Mouse (Mus musculus) neural tube, embryonic 14.5 days (tissue): ENCODE results near the gene Cxcl17. TPM values are rescaled to one million over a fixed set of nuclear protein-coding genes. Genes with fewer than 3 reads are reported as not detected.

Experiments
- ATAC-seq: fragments of 200-750 bp; cut with Nextera tagmentation; 2 replicates; pipeline ENCODE4 v1.8.0; 2017; ENCODE audit warnings: low read depth, mild to moderate bottlenecking, moderate TSS enrichment, moderate library complexity
- H3K27ac ChIP-seq: fragments of 300-500 bp; sonication (generic); 2 replicates; pipeline ENCODE4 v1.5.1; 2014; ENCODE audit warnings: low read depth, mild to moderate bottlenecking, control low read depth, low read length, moderate library complexity, mixed read lengths
- H3K27me3 ChIP-seq: fragments of 300-500 bp; sonication (generic); 2 replicates; pipeline ENCODE4 v1.6.1; 2014; ENCODE audit warnings: low read length; ENCODE audit not compliant: control insufficient read depth, insufficient read depth
- H3K36me3 ChIP-seq: fragments of 300-500 bp; sonication (generic); 2 replicates; pipeline ENCODE4 v1.6.1; 2014; ENCODE audit warnings: low read length, mixed read lengths; ENCODE audit not compliant: control insufficient read depth, insufficient read depth
- H3K4me1 ChIP-seq: fragments of 300-500 bp; sonication (generic); 2 replicates; pipeline ENCODE4 v1.6.1; 2014; ENCODE audit warnings: low read length; ENCODE audit not compliant: control insufficient read depth, insufficient read depth
- H3K4me2 ChIP-seq: fragments of 300-500 bp; sonication (generic); 2 replicates; pipeline ENCODE4 v1.6.1; 2014; ENCODE audit warnings: mild to moderate bottlenecking, low read depth, low read length, control low read depth
- H3K4me3 ChIP-seq: fragments of 300-500 bp; sonication (generic); 2 replicates; pipeline ENCODE4 v1.5.1; 2014; ENCODE audit warnings: low read depth, low read length, control low read depth, mixed read lengths
- H3K9ac ChIP-seq: fragments of 300-500 bp; sonication (generic); replicated peaks from 2 replicates; pipeline ENCODE4 v1.6.1; 2014; ENCODE audit warnings: low read depth, mild to moderate bottlenecking, control low read depth, low read length, mixed read lengths
- H3K9me3 ChIP-seq: fragments of 300-500 bp; sonication (generic); 2 replicates; pipeline ENCODE4 v1.6.1; 2016; ENCODE audit warnings: low read length; ENCODE audit not compliant: control insufficient read depth
- WGBS: fragments of 180-500 bp; shearing (Covaris S2); extraction: QIAGEN DNeasy Blood & Tissue Kit; methylation state at CpG from one replicate; pipeline ENCODE4 v1.1.7; 2014; 5-methylcytosine and 5-hydroxymethylcytosine counted together
- polyA plus RNA-seq: library from polyadenylated mRNA; unstranded; fragments of >200 nt; fragmentation: Nextera tagmentation; extraction: Ambion mirVana; gene quantifications from 2 replicates; pipeline ENCODE4 v1.2.1, GENCODE M21; 2014

Cxcl17 gene
- polyA plus RNA-seq, 1 experiment from 2014 or later = 0.66 TPM

- WGBS = 52% methylated on average over 12 of the region's 12 CpGs
- no peak for ATAC-seq
- no peak within 1 kb of the TSS for H3K9ac ChIP-seq
- H3K36me3 ChIP-seq = peaks cover 6% of the 10 kb centered on the region; the same call in 1 of the 2 replicates
- H3K27me3 ChIP-seq = peaks cover 18% of the 10 kb centered on the region; the same call in 1 of the 2 replicates
- no peak within 1 kb of the TSS for H3K4me3 ChIP-seq
- H3K4me1 ChIP-seq = no peaks in the 10 kb centered on the region; the same call in none of the 2 replicates
- H3K27ac ChIP-seq = no peak within 1 kb of the TSS
- no peaks in the 10 kb centered on the region for H3K9me3 ChIP-seq
- no peak within 1 kb of the TSS for H3K4me2 ChIP-seq
Measured at GRCm38 (mm10) chr7:25369058-25369749, 43.5 kb downstream of the Cxcl17 start, which contains the start of gene Cnfn. Gene Cnfn (minus strand): TSS chr7:25369724.

DNA sequence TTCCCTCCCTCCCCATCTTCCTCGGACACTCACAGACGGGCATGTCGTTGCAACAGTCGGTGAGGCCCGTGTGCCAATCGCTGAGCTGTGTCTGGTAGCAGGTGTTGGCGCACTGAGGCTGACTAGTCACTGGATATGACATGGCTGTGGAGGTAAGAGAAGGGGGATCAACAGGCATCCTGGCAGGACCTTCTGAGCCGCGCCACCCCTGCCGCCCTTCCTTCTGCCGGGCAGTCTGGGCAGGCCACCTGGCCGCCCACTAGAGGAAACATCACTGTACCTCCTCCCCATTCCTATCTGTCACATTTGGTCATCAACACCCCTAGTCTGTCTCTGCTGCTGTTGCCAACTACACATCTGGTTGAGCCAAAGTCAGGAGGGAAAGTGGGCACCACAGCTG lies 44.4 kb downstream of the Cxcl17 start:
- no peaks in the 10 kb centered on the region; the same call in none of the 2 replicates for H3K4me1 ChIP-seq
- H3K9ac ChIP-seq = no peak overlapping the region
- H3K9me3 ChIP-seq = no peaks in the 10 kb centered on the region
- peaks cover 14% of the 10 kb centered on the region; the same call in 1 of the 2 replicates for H3K36me3 ChIP-seq
- WGBS = 17% methylated on average over 11 of the region's 12 CpGs
- H3K27ac ChIP-seq = no peak overlapping the region
- no peak overlapping the region for H3K4me2 ChIP-seq
- H3K27me3 ChIP-seq = peaks cover 18% of the 10 kb centered on the region; the same call in 1 of the 2 replicates
- 0 out of 2 replicates have a peak, but pooled peaks have one; percentile 22 for ATAC-seq
- H3K4me3 ChIP-seq = no peak overlapping the region

- WGBS = 1% methylated on average over 33 of the region's 33 CpGs
- Histone ChIP-seq H3K36me3 (peaks cover 20% of the 10 kb centered on the region), H3K27me3 (peaks cover 18% of the 10 kb centered on the region; the same call in 1 of the 2 replicates), H3K4me3 (no peak overlapping the region), H3K9me3 (no peaks in the 10 kb centered on the region), H3K4me1 (no peaks in the 10 kb centered on the region; the same call in none of the 2 replicates), H3K27ac (no peak overlapping the region), H3K4me2 (no peak overlapping the region), H3K9ac (no peak overlapping the region)
- ATAC-seq = no peak
Measured at GRCm38 (mm10) chr7:25367632-25368293, 44.9 kb downstream of the Cxcl17 start.

- Histone ChIP-seq H3K27ac (0 out of 2 replicates have a peak overlapping the region, but pooled peaks have one; percentile 35), H3K4me1 (no peaks in the 10 kb centered on the region; the same call in none of the 2 replicates), H3K4me2 (no peak overlapping the region), H3K9me3 (no peaks in the 10 kb centered on the region), H3K4me3 (no peak overlapping the region), H3K27me3 (peaks cover 18% of the 10 kb centered on the region; the same call in 1 of the 2 replicates), H3K36me3 (peaks cover 30% of the 10 kb centered on the region), H3K9ac (no peak overlapping the region)
- 25% methylated on average over 13 of the region's 13 CpGs for WGBS
- ATAC-seq = peak; percentile 33; the same call in 1 of the 2 replicates
Measured at GRCm38 (mm10) chr7:25365937-25366625, 46.6 kb downstream of the Cxcl17 start.

- H3K9me3 ChIP-seq = no peaks in the 10 kb centered on the region
- peaks cover 14% of the 10 kb centered on the region; the same call in 1 of the 2 replicates for H3K27me3 ChIP-seq
- H3K27ac ChIP-seq = no peak overlapping the region
- no peak for ATAC-seq
- H3K4me3 ChIP-seq = no peak overlapping the region
- no peak overlapping the region for H3K4me2 ChIP-seq
- 95% methylated on average over 17 of the region's 17 CpGs for WGBS
- H3K9ac ChIP-seq = no peak overlapping the region
- peaks cover 2% of the 10 kb centered on the region for H3K4me1 ChIP-seq
- peaks cover 39% of the 10 kb centered on the region for H3K36me3 ChIP-seq
Measured at GRCm38 (mm10) chr7:25363632-25364031, 49.1 kb downstream of the Cxcl17 start.

DNA sequence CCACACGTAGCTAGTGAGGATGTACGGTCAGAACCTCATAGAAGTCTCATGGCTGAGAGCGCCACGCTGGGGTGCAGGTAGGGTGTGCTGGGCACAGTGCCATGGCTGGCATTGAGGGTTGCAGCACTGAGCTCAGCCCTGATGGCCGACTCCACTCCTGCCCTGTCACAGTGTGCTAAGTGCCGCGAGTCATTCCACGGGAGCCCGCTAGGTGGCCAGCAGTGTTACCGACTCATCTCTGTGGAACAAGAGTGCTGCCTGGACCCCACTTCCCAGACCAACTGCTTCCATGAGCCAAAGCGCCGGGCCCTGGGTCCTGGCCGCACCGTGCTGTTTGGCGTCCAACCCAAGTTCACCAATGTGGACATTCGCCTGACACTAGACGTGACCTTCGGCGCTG lies 49.5 kb downstream of the Cxcl17 start:
- Histone ChIP-seq H3K9me3 (no peaks in the 10 kb centered on the region), H3K4me2 (no peak overlapping the region), H3K9ac (no peak overlapping the region), H3K36me3 (peaks cover 40% of the 10 kb centered on the region), H3K4me3 (no peak overlapping the region), H3K27ac (no peak overlapping the region), H3K4me1 (peaks cover 5% of the 10 kb centered on the region), H3K27me3 (peaks cover 9% of the 10 kb centered on the region; the same call in 1 of the 2 replicates)
- ATAC-seq = no peak
- 87% methylated on average over 19 of the region's 19 CpGs for WGBS

GRCm38 (mm10) chr7:25358721-25359206 lies 53.9 kb downstream of the Cxcl17 start:
- peaks cover 32% of the 10 kb centered on the region for H3K36me3 ChIP-seq
- 0 out of 2 replicates have a peak, but pooled peaks cover 5% of the 10 kb centered on the region for H3K4me1 ChIP-seq
- WGBS = 37% methylated on average over 19 of the region's 19 CpGs
- no peak overlapping the region for H3K4me2 ChIP-seq
- no peaks in the 10 kb centered on the region for H3K9me3 ChIP-seq
- ATAC-seq = peak; percentile 72; the same call in 1 of the 2 replicates
- peak overlapping the region; percentile 16; the same call in 1 of the 2 replicates for H3K27ac ChIP-seq
- H3K27me3 ChIP-seq = no peaks in the 10 kb centered on the region
- H3K4me3 ChIP-seq = no peak overlapping the region
- H3K9ac ChIP-seq = 0 out of 2 replicates have a peak overlapping the region, but pooled peaks have one; percentile 21
